Mouse (Mus musculus) adrenal gland, adult 18-20 months (tissue): Measurements from ENCODE around the gene Zfp512b. TPM values are rescaled to one million over a fixed set of nuclear protein-coding genes. Genes with fewer than 3 reads are reported as not detected.

Experiments
- DNase-seq, 2 experiments: peaks; one replicate each; pipeline ENCODE4 v3.0.0; 2021 to 2022; ENCODE audit warnings: low spot score in 2 of 2
- long read RNA-seq, 2 experiments: library from polyadenylated mRNA; stranded (forward); transcript quantifications; one replicate each; pipeline ENCODE4 v2.0.0; 2021
- total RNA-seq, 2 experiments: library from RNA; stranded (reverse); gene quantifications; 1 replicate in 1 of 2; 2 replicates in 1 of 2; pipeline ENCODE4 v1.2.3; 2021

Gene Zfp512b
- total RNA-seq: 10 to 100 TPM; 37.4 to 49.0 TPM
- long read RNA-seq, experiment 1, partial matches to known transcripts: 2 of 8 reads
- long read RNA-seq, experiment 1, other reads (novel, unspliced or antisense): 6 of 8 reads
- long read RNA-seq, experiment 2, partial matches to known transcripts: 2 of 2 reads
- long read RNA-seq, experiment 2, other reads (novel, unspliced or antisense): 0 of 2 reads

GRCm38 (mm10) chr2:181592231-181593041 lies at the start of gene Zfp512b:
Zfp512b (minus strand) TSS chr2:181592803.
- peak; percentile 63 to 67 for DNase-seq

DNA sequence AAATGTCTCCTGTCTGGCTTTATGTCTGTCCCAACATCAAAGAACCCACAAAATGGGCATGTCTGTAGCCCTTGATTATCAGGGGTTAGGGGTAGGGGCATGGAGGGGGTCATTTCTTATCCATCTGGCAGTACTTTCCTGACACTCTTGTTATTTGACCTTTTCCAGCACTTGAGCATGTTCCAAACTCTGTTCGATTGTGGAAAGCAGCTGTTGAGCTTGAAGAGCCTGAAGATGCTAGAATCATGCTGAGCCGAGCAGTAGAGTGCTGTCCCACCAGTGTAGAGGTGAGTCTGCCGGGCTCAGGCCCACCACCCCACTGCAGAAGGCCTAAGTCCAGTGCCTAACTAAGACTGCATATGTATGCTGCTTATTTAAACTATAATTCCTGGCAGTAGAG lies 43.3 kb upstream of the Zfp512b start:
- no peak for DNase-seq

DNA sequence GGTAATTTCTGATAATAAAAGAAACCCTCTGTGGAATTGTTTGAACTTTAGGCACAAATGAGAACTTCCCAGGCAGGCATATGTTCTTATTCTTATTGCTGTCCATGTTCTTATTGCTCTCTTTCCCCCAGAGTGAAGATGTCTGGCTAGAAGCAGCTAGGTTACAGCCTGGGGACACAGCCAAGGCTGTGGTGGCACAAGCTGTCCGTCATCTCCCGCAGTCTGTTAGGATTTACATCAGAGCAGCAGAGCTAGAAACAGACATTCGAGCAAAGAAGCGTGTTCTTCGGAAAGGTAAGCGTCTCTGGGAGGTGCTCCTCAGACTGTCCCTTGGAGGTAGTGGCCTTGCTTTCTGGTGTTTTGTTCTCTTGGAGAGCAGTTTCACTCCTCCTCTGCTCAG lies 40.0 kb upstream of the Zfp512b start:
- DNase-seq: no peak

GRCm38 (mm10) chr2:181628471-181628870 lies 35.9 kb upstream of the Zfp512b start:
- DNase-seq: no peak

- no peak for DNase-seq
Observed at GRCm38 (mm10) chr2:181623401-181623800, 30.8 kb upstream of the Zfp512b start.

DNA sequence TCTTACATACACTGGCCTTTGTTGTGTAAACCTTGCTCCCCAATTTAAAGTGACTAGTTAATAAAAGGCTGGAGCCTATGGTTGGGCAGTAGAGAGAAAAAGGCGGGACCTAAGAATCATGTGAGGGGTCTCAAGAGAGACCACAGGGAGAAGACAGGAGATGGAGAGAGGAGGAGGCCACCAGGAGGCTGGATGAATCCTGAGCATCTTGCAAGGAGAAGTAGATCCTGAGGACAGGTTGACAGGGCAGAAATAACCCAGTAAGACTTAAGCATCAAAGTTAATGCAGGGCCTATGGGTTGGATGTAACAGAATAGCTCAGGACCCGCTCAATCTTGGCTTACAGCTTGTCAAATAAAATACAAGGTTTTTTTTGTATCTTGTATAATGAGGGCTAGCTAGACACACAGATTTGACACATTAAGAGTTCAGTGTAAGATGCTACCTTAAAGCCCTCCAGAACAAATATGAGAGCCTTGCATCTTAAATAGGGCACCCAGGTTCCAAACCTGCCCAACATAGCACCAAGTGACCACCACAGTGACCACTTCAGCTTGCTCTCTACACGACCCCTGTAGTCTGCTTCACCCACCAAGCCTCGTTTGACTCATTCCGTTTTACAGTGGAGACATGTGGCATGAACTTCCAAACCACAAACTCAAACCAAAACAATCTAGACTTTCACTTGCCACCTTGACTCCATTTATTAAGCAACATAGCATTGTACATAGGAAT lies 26.3 kb upstream of the Zfp512b start:
- no peak for DNase-seq

GRCm38 (mm10) chr2:181602367-181602766 lies 9.8 kb upstream of the Zfp512b start:
- DNase-seq: no peak

DNA sequence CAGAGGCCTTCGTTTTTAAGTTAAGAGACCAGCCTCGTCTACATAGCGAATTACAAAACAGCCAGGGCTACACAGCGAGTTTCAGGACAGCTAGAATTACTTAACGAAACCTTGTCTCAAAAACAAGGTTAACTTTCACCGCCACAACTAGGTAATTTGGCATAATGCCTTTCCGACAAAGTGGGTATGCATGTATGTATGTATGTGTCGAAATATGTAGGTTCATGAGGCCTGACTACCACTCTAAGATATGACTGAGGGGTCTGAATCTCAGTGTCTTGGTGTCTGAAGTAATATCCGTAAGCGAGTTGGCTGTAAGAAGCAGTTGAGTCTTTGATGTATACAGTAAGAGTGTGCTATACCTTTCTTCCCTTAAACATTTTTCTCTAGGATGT lies 9.1 kb upstream of the Zfp512b start:
- no peak for DNase-seq

GRCm38 (mm10) chr2:181600828-181601750 lies 8.5 kb upstream of the Zfp512b start:
- peak; percentile 91 to 93 for DNase-seq

DNA sequence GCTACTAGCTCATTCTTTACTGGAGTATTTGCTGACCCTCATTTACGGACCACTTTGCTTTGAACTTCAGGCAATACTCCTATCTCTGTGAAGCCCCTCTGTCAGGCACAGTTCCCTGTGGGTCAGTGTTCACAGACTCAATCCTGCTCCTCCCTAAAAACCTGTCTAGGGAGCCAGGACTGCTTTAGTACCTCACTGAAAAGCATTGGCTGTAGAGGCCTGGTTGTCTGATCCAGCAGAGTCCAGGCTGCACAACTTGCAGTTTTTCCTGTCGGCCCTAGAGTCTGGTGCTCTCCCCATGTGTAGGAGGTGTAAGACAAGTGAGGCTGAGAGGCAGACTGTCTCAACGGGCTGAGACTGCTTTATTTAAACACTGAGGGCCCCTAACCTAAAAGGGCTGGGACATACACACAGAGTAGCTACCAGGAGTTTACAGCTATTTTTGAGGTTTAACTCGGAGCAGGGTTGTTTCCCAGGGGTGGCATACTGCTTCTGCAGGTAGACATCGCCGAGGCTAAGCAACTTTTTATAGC lies 7.7 kb upstream of the Zfp512b start:
- DNase-seq: no peak

GRCm38 (mm10) chr2:181598454-181599351 lies 6.1 kb upstream of the Zfp512b start, which contains the start of gene Samd10:
Samd10 (minus strand) TSS chr2:181599212.
- DNase-seq: peak; percentile 56 to 63

- peak in 1 of 2 experiments; percentile 34 for DNase-seq
Observed at GRCm38 (mm10) chr2:181597378-181598061, 4.9 kb upstream of the Zfp512b start.

- no peak for DNase-seq
Observed at GRCm38 (mm10) chr2:181596221-181596960, 3.8 kb upstream of the Zfp512b start.

GRCm38 (mm10) chr2:181594946-181595696 lies 2.5 kb upstream of the Zfp512b start:
- peak in 1 of 2 experiments; percentile 59 for DNase-seq

DNA sequence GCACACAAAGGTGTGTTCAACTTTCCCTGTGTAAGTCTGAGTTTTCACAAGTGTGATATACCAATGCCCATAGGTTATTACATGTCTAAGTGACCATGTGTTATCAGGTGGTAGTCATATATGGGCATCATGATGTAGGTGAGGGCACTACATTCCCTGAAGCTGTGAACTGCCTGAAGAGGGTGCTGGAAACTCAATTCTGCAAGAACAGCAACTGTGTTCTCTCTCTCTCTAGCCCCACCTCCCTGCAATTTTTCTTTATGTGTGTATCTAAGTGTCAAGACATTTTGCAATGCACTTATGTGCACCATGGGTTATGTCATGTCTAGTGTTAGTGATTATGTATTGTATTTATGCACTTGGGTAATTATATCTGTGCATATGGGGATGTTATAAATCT lies 1.3 kb upstream of the Zfp512b start:
- no peak for DNase-seq

- DNase-seq: no peak
Observed at GRCm38 (mm10) chr2:181593042-181593421, 429 bp upstream of the Zfp512b start.

DNA sequence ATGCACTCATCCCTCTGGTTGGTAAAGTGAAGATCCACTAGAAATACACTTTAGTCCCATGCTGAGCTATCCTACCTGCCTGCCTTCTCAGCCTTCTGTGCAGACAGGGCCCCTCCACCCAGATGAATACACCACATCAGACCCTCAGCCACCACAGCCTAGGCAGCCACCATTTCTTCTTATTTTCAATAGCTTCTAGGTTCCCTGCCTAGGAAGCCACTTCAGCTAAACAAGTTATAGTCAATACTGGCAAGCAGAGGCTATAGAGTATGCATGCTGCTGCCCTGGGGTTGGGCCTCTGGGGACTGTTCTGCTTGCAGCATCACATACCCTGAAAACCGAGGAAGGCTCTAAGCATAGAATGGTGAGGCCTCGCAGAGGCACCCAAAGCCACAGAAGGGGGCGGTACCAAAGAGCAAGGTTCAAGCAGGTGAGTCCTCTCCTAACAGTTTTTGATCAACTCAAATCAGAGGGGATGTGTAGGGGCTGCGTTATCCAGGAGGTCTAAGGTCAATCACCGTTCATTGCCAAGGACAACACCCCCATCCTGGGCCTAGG lies 996 bp downstream of the Zfp512b start, which contains the start of gene Prpf6:
Prpf6 (plus strand) TSS at position 341 of the 558 bp plus-strand sequence.
- DNase-seq: no peak
